Mouse (Mus musculus) C2C12 (cell line): ENCODE results near the gene Pip5kl1. TPM values are rescaled to one million over a fixed set of nuclear protein-coding genes. Genes with fewer than 3 reads are reported as not detected.

Source experiments
- H3K27me3 ChIP-seq: one replicate; pipeline ENCODE4 v1.6.1; 2011; ENCODE audit not compliant: control insufficient read depth, insufficient read depth, insufficient read length
- H3K36me3 ChIP-seq: one replicate; pipeline ENCODE4 v1.6.1; 2011; ENCODE audit not compliant: control insufficient read depth, insufficient read depth
- H3K4me3 ChIP-seq: one replicate; pipeline ENCODE4 v1.5.1; 2011; ENCODE audit warnings: mild to moderate bottlenecking, control low read depth; ENCODE audit not compliant: poor library complexity, insufficient read depth, severe bottlenecking
- H3K79me2 ChIP-seq: one replicate; pipeline ENCODE4 v1.6.1; 2011; ENCODE audit not compliant: control insufficient read depth, insufficient read depth
- H3K79me3 ChIP-seq: one replicate; pipeline ENCODE4 v1.6.1; 2011; ENCODE audit warnings: low read depth, control low read depth
- H3ac ChIP-seq: one replicate; pipeline ENCODE3; 2011; ENCODE audit warnings: low read depth; ENCODE audit not compliant: control insufficient read depth, insufficient read length
- CEBPB ChIP-seq: IDR thresholded peaks from one replicate; pipeline ENCODE4 v1.6.1; 2011; ENCODE audit warnings: low read depth, mild to moderate bottlenecking, control low read depth, moderate library complexity
- CTCF ChIP-seq: IDR thresholded peaks from one replicate; pipeline ENCODE4 v1.5.1; 2011; ENCODE audit not compliant: control insufficient read depth, insufficient read depth, insufficient read length
- FOSL1 ChIP-seq: IDR thresholded peaks from one replicate; pipeline ENCODE4 v1.8.0; 2011; ENCODE audit warnings: mild to moderate bottlenecking, low read length; ENCODE audit not compliant: poor library complexity, insufficient read depth, severe bottlenecking
- MAX ChIP-seq: IDR thresholded peaks from one replicate; pipeline ENCODE4 v1.6.1; 2011; ENCODE audit warnings: mild to moderate bottlenecking, control low read depth
- MYOD1 ChIP-seq: IDR thresholded peaks from one replicate; pipeline ENCODE4 v1.6.1; 2011; ENCODE audit warnings: low read depth; ENCODE audit not compliant: control insufficient read depth, insufficient read length
- MYOG ChIP-seq: IDR thresholded peaks from one replicate; pipeline ENCODE4 v1.6.1; 2011; ENCODE audit not compliant: control insufficient read depth, insufficient read length; ENCODE audit errors: extremely low read depth
- USF1 ChIP-seq: IDR thresholded peaks from one replicate; pipeline ENCODE4 v1.6.1; 2011; ENCODE audit warnings: low read depth, mild to moderate bottlenecking, control low read depth, moderate library complexity
- polyA plus RNA-seq: library from polyadenylated mRNA; unstranded; fragments of >200 nt; fragmentation: generic; extraction: Trizol; gene quantifications from one replicate; pipeline ENCODE4 v1.2.1, GENCODE M21; 2012; ENCODE audit warnings: missing spikeins

Gene Pip5kl1
- polyA plus RNA-seq, 1 experiment: 0.05 TPM

- no peaks in the 10 kb centered on the region for H3K79me2 ChIP-seq
- no peaks in the 10 kb centered on the region for H3K27me3 ChIP-seq
- no peak overlapping the region for H3ac ChIP-seq
- H3K36me3 ChIP-seq: no peaks in the 10 kb centered on the region
- no peak for TF ChIP-seq USF1
- no peak for TF ChIP-seq MYOG
- TF ChIP-seq CEBPB: no peak
- TF ChIP-seq MAX: no peak
- H3K4me3 ChIP-seq: no peak overlapping the region
- H3K79me3 ChIP-seq: no peaks in the 10 kb centered on the region
These were observed 36.7 kb upstream of the Pip5kl1 start for GRCm38 (mm10) chr2:32537941-32538340.

- no peak overlapping the region for H3ac ChIP-seq
These were observed 36.1 kb upstream of the Pip5kl1 start for GRCm38 (mm10) chr2:32538461-32538860.

GRCm38 (mm10) chr2:32539452-32539981 is 35.1 kb upstream of the Pip5kl1 start:
- no peaks in the 10 kb centered on the region for H3K27me3 ChIP-seq
- H3K4me3 ChIP-seq: no peak overlapping the region
- H3K79me2 ChIP-seq: no peaks in the 10 kb centered on the region
- no peaks in the 10 kb centered on the region for H3K79me3 ChIP-seq
- TF ChIP-seq CEBPB (no peak), MYOG (no peak), USF1 (no peak), MYOD1 (no peak), MAX (no peak), CTCF (no peak), FOSL1 (no peak)
- no peaks in the 10 kb centered on the region for H3K36me3 ChIP-seq
- no peak overlapping the region for H3ac ChIP-seq

More at GRCm38 (mm10) chr2:32538461-32538860, 36.1 kb upstream of the Pip5kl1 start:
- Histone ChIP-seq H3K4me3 (no peak overlapping the region), H3K79me2 (no peaks in the 10 kb centered on the region), H3K36me3 (no peaks in the 10 kb centered on the region), H3K79me3 (no peaks in the 10 kb centered on the region), H3K27me3 (no peaks in the 10 kb centered on the region)
- TF ChIP-seq CEBPB (no peak), FOSL1 (no peak), MYOG (no peak), MYOD1 (no peak), CTCF (no peak), USF1 (no peak), MAX (no peak)

- Histone ChIP-seq H3K36me3 (no peaks in the 10 kb centered on the region), H3K4me3 (no peak overlapping the region), H3ac (no peak overlapping the region), H3K79me2 (no peaks in the 10 kb centered on the region), H3K27me3 (no peaks in the 10 kb centered on the region), H3K79me3 (no peaks in the 10 kb centered on the region)
- no peak for TF ChIP-seq MYOG
- TF ChIP-seq MYOD1: no peak
- TF ChIP-seq CEBPB: no peak
- no peak for TF ChIP-seq USF1
- no peak for TF ChIP-seq FOSL1
- TF ChIP-seq CTCF: no peak
- no peak for TF ChIP-seq MAX
These were observed 33.2 kb upstream of the Pip5kl1 start for GRCm38 (mm10) chr2:32541333-32541908.

- no peaks in the 10 kb centered on the region for H3K36me3 ChIP-seq
- no peaks in the 10 kb centered on the region for H3K79me2 ChIP-seq
- H3ac ChIP-seq: no peak overlapping the region
- H3K4me3 ChIP-seq: no peak overlapping the region
- no peaks in the 10 kb centered on the region for H3K79me3 ChIP-seq
- H3K27me3 ChIP-seq: no peaks in the 10 kb centered on the region
- TF ChIP-seq FOSL1: no peak
- TF ChIP-seq CEBPB: no peak
- no peak for TF ChIP-seq MAX
- no peak for TF ChIP-seq MYOD1
- no peak for TF ChIP-seq MYOG
- TF ChIP-seq CTCF: no peak
These were observed 32.5 kb upstream of the Pip5kl1 start for GRCm38 (mm10) chr2:32541986-32542573.
